Mouse (Mus musculus): Measurements from ENCODE around the gene Micall1. TPM values are rescaled to one million over a fixed set of nuclear protein-coding genes. Genes with fewer than 3 reads are reported as not detected.

Micall1 gene
- polyA plus RNA-seq (2014; fragmentation: Illumina TruSeq; extraction: RNeasy Lipid Tissue Mini Kit (QIAGEN cat#74804); ENCODE audit: low read depth, low replicate concordance), result 59.0 TPM

GRCm38 (mm10) chr15:79108421-79109320, at the start of gene Micall1:
Micall1 (plus strand) TSS chr15:79108898.

GRCm38 (mm10) chr15:79062376-79063159, 46.1 kb upstream of the Micall1 start, which contains the start of gene Ankrd54:
Ankrd54 (minus strand) TSS chr15:79062893.

GRCm38 (mm10) chr15:79074913-79075532, 33.7 kb upstream of the Micall1 start, which contains the start of gene Eif3l:
Eif3l (plus strand) TSS chr15:79075179.

GRCm38 (mm10) chr15:79140866-79141565, 32.3 kb downstream of the Micall1 start, which contains the start of the genes Polr2f and 1700088E04Rik:
Polr2f (plus strand) TSS chr15:79141009.
1700088E04Rik (minus strand) TSS chr15:79141253.

GRCm38 (mm10) chr15:79165140-79165539, 56.4 kb downstream of the Micall1 start, which contains the start of gene Sox10:
Sox10 (minus strand) TSS chr15:79165240.

Other genes with a start within 250 kb of the Micall1 start
- gene Gga1, start 231.7 kb upstream of the Micall1 start, polyA plus RNA-seq (2014; fragmentation: Illumina TruSeq; extraction: RNeasy Lipid Tissue Mini Kit (QIAGEN cat#74804); ENCODE audit: low read depth, low replicate concordance), result 46.3 TPM
- gene Gm49510, start 209.2 kb upstream of the Micall1 start, polyA plus RNA-seq (2014; fragmentation: Illumina TruSeq; extraction: RNeasy Lipid Tissue Mini Kit (QIAGEN cat#74804); ENCODE audit: low read depth, low replicate concordance), result not detected
- gene Sh3bp1, start 209.1 kb upstream of the Micall1 start, polyA plus RNA-seq (2014; fragmentation: Illumina TruSeq; extraction: RNeasy Lipid Tissue Mini Kit (QIAGEN cat#74804); ENCODE audit: low read depth, low replicate concordance), result 6.5 TPM
- gene Pdxp, start 195.0 kb upstream of the Micall1 start, polyA plus RNA-seq (2014; fragmentation: Illumina TruSeq; extraction: RNeasy Lipid Tissue Mini Kit (QIAGEN cat#74804); ENCODE audit: low read depth, low replicate concordance), result 1.4 TPM
- gene Lgals1, start 182.2 kb upstream of the Micall1 start, polyA plus RNA-seq (2014; fragmentation: Illumina TruSeq; extraction: RNeasy Lipid Tissue Mini Kit (QIAGEN cat#74804); ENCODE audit: low read depth, low replicate concordance), result 353 TPM
- 15.1 TPM for gene Nol12, start 174.0 kb upstream of the Micall1 start, polyA plus RNA-seq (2014; fragmentation: Illumina TruSeq; extraction: RNeasy Lipid Tissue Mini Kit (QIAGEN cat#74804); ENCODE audit: low read depth, low replicate concordance)
- 17.8 TPM for gene Triobp, start 161.2 kb upstream of the Micall1 start, polyA plus RNA-seq (2014; fragmentation: Illumina TruSeq; extraction: RNeasy Lipid Tissue Mini Kit (QIAGEN cat#74804); ENCODE audit: low read depth, low replicate concordance)
- gene H1f0, start 80.4 kb upstream of the Micall1 start, polyA plus RNA-seq (2014; fragmentation: Illumina TruSeq; extraction: RNeasy Lipid Tissue Mini Kit (QIAGEN cat#74804); ENCODE audit: low read depth, low replicate concordance), result 135 TPM
- gene Galr3, start 67.0 kb upstream of the Micall1 start, polyA plus RNA-seq (2014; fragmentation: Illumina TruSeq; extraction: RNeasy Lipid Tissue Mini Kit (QIAGEN cat#74804); ENCODE audit: low read depth, low replicate concordance), result not detected
- gene Ankrd54, start 46.0 kb upstream of the Micall1 start, polyA plus RNA-seq (2014; fragmentation: Illumina TruSeq; extraction: RNeasy Lipid Tissue Mini Kit (QIAGEN cat#74804); ENCODE audit: low read depth, low replicate concordance), result 9.2 TPM
- 76.7 TPM for gene Eif3l, start 33.7 kb upstream of the Micall1 start, polyA plus RNA-seq (2014; fragmentation: Illumina TruSeq; extraction: RNeasy Lipid Tissue Mini Kit (QIAGEN cat#74804); ENCODE audit: low read depth, low replicate concordance)
- gene Polr2f, start 32.1 kb downstream of the Micall1 start, polyA plus RNA-seq (2014; fragmentation: Illumina TruSeq; extraction: RNeasy Lipid Tissue Mini Kit (QIAGEN cat#74804); ENCODE audit: low read depth, low replicate concordance), result 142 TPM
- 4.1 TPM for gene 1700088E04Rik, start 32.4 kb downstream of the Micall1 start, polyA plus RNA-seq (2014; fragmentation: Illumina TruSeq; extraction: RNeasy Lipid Tissue Mini Kit (QIAGEN cat#74804); ENCODE audit: low read depth, low replicate concordance)
- gene Sox10, start 56.3 kb downstream of the Micall1 start, polyA plus RNA-seq (2014; fragmentation: Illumina TruSeq; extraction: RNeasy Lipid Tissue Mini Kit (QIAGEN cat#74804); ENCODE audit: low read depth, low replicate concordance), result 1.3 TPM
- 34.5 TPM for gene Pick1, start 120.3 kb downstream of the Micall1 start, polyA plus RNA-seq (2014; fragmentation: Illumina TruSeq; extraction: RNeasy Lipid Tissue Mini Kit (QIAGEN cat#74804); ENCODE audit: low read depth, low replicate concordance)
- 2.1 TPM for gene Gm49486, start 120.5 kb downstream of the Micall1 start, polyA plus RNA-seq (2014; fragmentation: Illumina TruSeq; extraction: RNeasy Lipid Tissue Mini Kit (QIAGEN cat#74804); ENCODE audit: low read depth, low replicate concordance)
- 0.63 TPM for gene Slc16a8, start 145.9 kb downstream of the Micall1 start, polyA plus RNA-seq (2014; fragmentation: Illumina TruSeq; extraction: RNeasy Lipid Tissue Mini Kit (QIAGEN cat#74804); ENCODE audit: low read depth, low replicate concordance)
- 0.47 TPM for gene Baiap2l2, start 176.6 kb downstream of the Micall1 start, polyA plus RNA-seq (2014; fragmentation: Illumina TruSeq; extraction: RNeasy Lipid Tissue Mini Kit (QIAGEN cat#74804); ENCODE audit: low read depth, low replicate concordance)
- 8.4 TPM for gene Pla2g6, start 219.5 kb downstream of the Micall1 start, polyA plus RNA-seq (2014; fragmentation: Illumina TruSeq; extraction: RNeasy Lipid Tissue Mini Kit (QIAGEN cat#74804); ENCODE audit: low read depth, low replicate concordance)
- gene Maff, start 237.7 kb downstream of the Micall1 start, polyA plus RNA-seq (2014; fragmentation: Illumina TruSeq; extraction: RNeasy Lipid Tissue Mini Kit (QIAGEN cat#74804); ENCODE audit: low read depth, low replicate concordance), result 7.6 TPM

Measured in heart, adult 10 weeks (tissue).